Mouse (Mus musculus) embryonic fibroblast, embryonic 13.5 days (primary cell): ENCODE data around the gene Hoxb1. TPM values are rescaled to one million over a fixed set of nuclear protein-coding genes. Genes with fewer than 3 reads are reported as not detected.

Experiments
- H3K27ac ChIP-seq: 2 replicates; pipeline ENCODE4 v1.5.1; 2012; ENCODE audit warnings: low read length, control low read depth, inconsistent platforms; ENCODE audit not compliant: insufficient read depth
- H3K4me1 ChIP-seq: 2 replicates; pipeline ENCODE4 v1.6.1; 2011; ENCODE audit warnings: low read length; ENCODE audit not compliant: control insufficient read depth, insufficient read depth
- H3K4me3 ChIP-seq: 2 replicates; pipeline ENCODE4 v1.5.1; 2011; ENCODE audit warnings: mild to moderate bottlenecking, control low read depth, low read length; ENCODE audit not compliant: insufficient read depth
- CTCF ChIP-seq: IDR thresholded peaks from 2 replicates; pipeline ENCODE4 v1.5.1; 2011; ENCODE audit warnings: mild to moderate bottlenecking, control low read depth, low read length, moderate library complexity, borderline replicate concordance; ENCODE audit not compliant: insufficient read depth
- POLR2A ChIP-seq: IDR thresholded peaks from 2 replicates; pipeline ENCODE4 v1.6.1; 2011; ENCODE audit warnings: low read depth, mild to moderate bottlenecking, control low read depth, low read length, moderate library complexity
- polyA plus RNA-seq: library from polyadenylated mRNA; stranded (reverse); fragments of >200 nt; gene quantifications from 2 replicates; pipeline ENCODE4 v1.2.4, GENCODE M21; 2011; ENCODE audit warnings: low read depth; ENCODE audit not compliant: missing spikeins, insufficient read length

Gene Hoxb1
- polyA plus RNA-seq: not detected in 2 replicates

DNA sequence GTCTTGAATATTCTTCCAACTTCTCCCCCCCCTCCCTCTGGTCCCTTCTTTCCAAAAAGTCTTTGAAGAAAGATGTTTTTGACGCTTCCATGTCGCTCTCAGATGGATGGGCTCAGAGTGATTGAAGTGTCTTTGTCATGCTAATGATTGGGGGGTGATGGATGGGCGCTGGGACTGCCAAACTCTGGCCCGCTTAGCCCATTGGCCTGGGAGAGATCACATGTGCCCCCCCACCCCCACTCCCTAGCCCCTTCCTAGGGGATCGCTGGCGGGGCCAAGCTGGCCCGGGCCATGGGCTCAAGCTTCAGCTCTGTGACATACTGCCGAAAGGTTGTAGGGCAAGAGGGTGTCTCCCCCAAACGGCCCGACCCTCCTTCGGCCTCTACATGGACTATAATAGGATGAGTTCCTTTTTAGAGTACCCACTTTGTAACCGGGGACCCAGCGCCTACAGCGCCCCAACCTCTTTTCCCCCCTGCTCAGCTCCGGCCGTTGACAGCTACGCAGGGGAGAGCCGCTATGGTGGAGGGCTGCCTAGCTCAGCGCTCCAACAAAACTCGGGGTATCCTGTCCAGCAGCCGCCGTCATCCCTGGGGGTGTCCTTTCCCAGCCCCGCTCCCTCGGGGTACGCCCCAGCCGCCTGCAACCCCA, at the start of gene Hoxb1:
Gene Hoxb1 (plus strand): TSS at position 312 of the 651 bp plus-strand sequence.
- Histone ChIP-seq H3K27ac (no peak within 1 kb of the TSS), H3K4me1 (no peaks in the 10 kb centered on the region), H3K4me3 (no peak within 1 kb of the TSS)
- TF ChIP-seq CTCF: no peak
- TF ChIP-seq POLR2A: no peak

DNA sequence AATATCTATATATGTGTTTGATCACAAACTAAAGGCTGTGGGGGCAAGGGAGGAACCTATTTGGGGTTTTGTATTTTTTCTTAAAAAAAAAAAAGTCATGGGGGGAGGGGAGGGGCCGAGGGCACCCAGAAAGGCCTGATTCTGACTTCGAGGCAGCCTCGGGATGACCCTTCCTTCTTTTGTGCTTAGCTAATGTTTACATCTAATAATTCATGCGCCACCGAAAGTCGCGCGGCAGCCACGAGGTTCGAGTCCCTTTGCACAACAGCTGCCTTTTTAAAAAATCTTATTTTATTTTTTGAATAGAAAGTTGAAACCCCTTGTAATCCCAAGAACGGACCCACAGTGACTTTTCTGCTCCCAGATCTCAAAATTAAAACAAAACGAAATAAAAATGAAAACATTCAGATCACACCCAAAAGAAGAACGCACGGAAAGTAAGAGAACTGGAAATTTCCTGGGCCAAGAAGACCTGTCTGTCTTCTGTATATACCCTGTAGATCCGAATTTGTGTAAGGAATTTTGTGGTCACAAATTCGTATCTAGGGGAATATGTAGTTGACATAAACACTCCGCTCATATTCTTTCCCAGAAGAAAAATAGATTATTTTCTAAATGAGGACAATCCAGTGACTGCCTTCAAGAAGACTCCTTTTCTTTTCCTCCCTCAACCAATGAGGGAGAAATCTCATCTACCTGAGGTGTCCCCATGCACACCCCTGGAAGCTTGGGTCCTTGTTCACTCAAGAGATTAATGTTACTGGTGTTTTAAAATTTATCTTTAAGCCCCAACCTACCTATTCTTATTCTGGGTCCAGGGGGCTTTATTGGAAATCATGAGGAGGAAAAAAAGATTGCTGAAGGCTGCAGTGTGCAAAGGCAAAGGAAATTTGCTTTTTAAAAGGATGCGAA, 48.6 kb upstream of the Hoxb1 start:
- TF ChIP-seq POLR2A: no peak
- no peak overlapping the region for H3K4me3 ChIP-seq
- peak overlapping the region; percentile 77; the same call in 1 of the 2 replicates for H3K27ac ChIP-seq
- no peaks in the 10 kb centered on the region for H3K4me1 ChIP-seq

DNA sequence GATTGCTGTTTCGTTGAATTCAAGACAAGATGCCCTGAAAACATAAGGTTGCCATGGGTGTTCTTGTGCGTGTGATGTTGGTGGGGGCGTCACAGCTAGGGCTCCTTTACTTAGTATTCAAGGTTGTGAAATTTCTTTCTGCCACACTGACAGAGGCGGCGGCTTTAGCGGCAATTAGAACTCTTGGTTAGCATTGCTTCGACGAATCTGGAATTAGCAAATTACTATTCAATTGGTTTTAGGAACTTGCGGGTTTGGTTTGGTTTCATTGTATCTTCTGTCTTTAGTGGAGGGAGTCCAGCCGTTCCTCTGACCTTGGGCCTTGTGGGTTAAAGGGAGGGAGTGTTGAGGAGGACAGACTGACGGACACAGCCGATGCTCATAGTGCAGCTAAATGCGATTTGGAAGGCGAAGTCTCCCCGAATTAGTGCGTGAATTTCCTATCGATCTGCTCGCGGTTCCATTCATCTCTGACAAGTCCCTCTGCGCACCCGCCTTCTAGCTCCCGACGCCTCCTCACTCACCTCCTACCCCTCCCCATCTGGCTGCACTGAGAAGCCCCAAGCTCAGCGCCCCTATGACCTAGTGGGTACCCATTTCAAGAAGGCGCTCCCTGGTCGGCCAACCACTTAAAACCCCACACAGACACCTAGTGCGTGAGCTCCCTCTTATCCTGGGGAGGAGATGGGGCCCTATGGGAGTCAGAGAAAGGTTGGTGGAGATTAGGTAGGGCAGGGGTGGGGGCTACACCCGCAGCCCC, 47.8 kb upstream of the Hoxb1 start, which contains the start of gene Hoxb4:
Gene Hoxb4 (plus strand): TSS at position 660 of the 760 bp plus-strand sequence.
- peak within 1 kb of the TSS; percentile 93 for H3K27ac ChIP-seq
- H3K4me3 ChIP-seq: peak within 1 kb of the TSS; percentile 52
- TF ChIP-seq CTCF (no peak), POLR2A (no peak)
- no peaks in the 10 kb centered on the region for H3K4me1 ChIP-seq

DNA sequence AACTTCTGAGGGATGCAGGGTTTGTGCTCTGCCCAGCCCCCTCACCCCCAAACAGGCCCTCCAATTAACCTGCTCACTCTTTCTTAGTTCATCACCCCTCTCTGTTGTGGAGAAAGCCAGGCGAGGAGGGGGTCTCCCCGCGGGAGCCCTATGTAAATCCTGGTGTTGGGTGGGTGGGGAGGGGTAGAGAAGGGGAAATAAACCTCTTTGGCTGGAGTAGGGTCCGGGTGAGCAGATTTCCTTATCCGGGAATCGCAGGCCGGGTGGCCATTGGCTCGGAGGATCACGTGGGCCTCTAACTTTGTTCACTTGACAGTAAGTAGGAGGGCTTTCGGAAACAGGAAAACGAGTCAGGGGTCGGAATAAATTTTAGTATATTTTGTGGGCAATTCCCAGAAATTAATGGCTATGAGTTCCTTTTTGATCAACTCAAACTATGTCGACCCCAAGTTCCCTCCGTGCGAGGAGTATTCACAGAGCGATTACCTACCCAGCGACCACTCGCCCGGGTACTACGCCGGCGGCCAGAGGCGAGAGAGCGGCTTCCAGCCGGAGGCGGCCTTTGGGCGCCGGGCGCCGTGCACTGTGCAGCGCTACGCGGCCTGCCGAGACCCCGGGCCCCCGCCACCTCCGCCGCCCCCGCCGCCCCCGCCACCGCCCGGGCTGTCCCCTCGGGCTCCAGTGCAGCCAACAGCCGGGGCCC, 47.0 kb upstream of the Hoxb1 start:
- peak overlapping the region; percentile 52 for H3K4me3 ChIP-seq
- H3K4me1 ChIP-seq: no peaks in the 10 kb centered on the region
- no peak for TF ChIP-seq CTCF
- peak; percentile 33; the same call in 1 of the 2 replicates for TF ChIP-seq POLR2A
- H3K27ac ChIP-seq: peak overlapping the region; percentile 93

DNA sequence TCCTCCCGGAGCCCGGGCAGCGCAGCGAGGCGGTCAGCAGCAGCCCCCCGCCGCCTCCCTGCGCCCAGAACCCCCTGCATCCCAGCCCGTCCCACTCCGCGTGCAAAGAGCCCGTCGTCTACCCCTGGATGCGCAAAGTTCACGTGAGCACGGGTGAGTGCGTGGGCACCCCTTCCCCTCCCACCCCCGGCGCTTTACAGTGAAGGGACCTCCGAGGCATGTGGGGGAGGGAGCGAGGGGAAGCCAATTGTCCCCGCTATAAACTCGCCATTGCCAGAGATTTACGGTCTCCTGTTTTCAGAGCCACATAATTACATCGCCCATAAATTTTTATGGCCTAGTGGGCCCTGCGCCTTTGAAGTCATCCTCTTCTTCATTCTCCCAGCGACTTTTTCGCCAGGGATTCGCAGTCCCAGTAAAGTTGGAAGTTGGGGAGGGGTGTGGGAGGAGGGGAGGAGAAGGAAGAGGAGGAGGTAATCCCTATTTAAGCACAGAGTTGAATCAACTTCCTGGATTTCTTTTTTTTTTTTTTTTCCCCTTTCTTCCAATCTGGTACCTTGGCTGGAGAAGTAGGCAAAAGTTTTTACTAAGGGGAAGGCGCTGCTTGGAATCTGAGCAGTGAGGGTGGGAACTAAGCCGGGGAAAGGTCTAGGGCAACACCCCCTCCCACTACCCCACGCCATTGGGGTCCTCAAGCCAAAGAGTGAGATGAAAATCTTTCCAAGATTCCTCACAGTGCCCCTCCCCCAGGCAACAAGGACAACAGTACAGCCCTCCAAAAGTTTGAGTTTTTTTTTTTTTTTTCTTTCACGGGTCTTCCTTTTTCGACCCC, 46.3 kb upstream of the Hoxb1 start:
- Histone ChIP-seq H3K4me1 (no peaks in the 10 kb centered on the region), H3K27ac (peak overlapping the region; percentile 93), H3K4me3 (peak overlapping the region; percentile 46)
- no peak for TF ChIP-seq CTCF
- TF ChIP-seq POLR2A: peak; percentile 46

DNA sequence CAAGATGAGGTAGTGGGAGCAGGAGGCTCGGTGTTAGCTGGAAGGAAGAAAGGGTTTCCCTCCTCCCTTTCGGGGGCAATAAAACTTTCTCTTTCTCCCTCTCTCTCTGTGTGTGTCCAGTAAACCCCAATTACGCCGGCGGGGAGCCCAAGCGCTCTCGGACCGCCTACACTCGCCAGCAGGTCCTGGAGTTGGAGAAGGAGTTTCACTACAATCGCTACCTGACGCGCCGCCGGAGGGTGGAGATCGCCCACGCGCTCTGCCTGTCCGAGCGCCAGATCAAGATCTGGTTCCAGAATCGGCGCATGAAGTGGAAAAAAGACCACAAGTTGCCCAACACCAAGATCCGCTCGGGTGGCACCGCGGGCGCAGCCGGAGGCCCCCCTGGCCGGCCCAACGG, 45.6 kb upstream of the Hoxb1 start:
- peak overlapping the region; percentile 93 for H3K27ac ChIP-seq
- no peaks in the 10 kb centered on the region for H3K4me1 ChIP-seq
- TF ChIP-seq CTCF (no peak), POLR2A (no peak)
- H3K4me3 ChIP-seq: peak overlapping the region; percentile 46

DNA sequence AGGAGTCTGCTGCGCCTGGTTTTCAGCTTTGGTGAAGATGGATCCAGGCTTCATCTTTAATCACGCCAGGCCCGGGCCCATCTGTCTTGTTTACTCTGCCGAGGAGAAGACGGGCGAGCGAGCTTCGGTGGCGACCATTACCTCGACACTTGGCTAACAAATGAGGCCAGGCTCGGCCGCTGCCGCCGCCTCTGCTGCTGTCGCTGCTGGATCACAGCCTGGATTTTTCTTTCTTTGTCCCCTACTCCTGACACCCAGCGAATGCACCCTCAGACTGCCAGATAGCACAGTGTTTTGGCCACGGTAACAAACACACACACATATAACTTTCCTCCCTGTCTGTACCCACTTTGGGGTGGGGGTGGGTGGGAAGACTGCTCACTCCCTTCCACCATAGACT, 44.9 kb upstream of the Hoxb1 start:
- Histone ChIP-seq H3K27ac (peak overlapping the region; percentile 93; the same call in 1 of the 2 replicates), H3K4me1 (no peaks in the 10 kb centered on the region), H3K4me3 (peak overlapping the region; percentile 46; the same call in 1 of the 2 replicates)
- no peak for TF ChIP-seq POLR2A
- TF ChIP-seq CTCF: no peak

DNA sequence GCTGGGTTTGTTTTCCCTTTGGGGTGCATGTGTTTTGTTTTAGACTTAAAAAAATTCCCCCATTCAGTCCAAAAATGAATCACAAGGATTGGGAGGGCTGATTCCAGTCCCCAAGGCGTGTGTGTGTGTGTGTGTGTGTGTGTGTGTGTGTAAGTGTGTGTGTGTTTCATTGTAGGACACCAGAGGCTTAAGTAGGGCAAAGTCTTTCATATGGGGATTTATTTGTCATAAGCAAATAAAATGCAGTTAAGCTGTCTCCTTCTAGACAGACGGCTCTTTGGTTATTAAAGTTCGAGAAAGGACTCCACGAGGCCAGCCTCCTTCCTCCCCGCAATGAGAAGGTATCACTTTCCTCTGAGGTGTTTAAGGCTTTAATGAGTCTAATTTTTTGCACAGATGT, 43.7 kb upstream of the Hoxb1 start:
- TF ChIP-seq POLR2A: no peak
- no peak for TF ChIP-seq CTCF
- no peak overlapping the region for H3K4me3 ChIP-seq
- H3K27ac ChIP-seq: peak overlapping the region; percentile 70
- no peaks in the 10 kb centered on the region for H3K4me1 ChIP-seq

DNA sequence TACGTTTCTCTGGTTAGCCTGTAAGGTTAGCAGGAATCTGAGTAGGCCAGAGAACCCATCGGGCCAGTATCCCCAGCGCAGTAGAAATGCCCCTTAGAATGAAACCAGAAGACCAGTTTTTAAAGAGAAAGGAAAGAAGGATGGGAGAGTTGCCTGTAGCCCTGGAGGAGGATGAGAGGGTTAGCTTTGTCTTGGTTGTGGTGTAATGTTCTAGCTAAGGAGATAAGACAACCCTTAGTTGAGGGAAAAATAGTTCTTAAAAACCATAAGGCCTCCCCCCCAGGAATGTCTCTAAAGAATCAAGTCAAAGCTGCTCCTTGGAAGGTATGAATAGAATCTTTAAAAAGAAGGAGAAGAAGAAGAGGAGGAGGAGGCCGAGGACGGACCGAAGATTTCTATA, 42.8 kb upstream of the Hoxb1 start:
- Histone ChIP-seq H3K4me1 (no peaks in the 10 kb centered on the region), H3K4me3 (no peak overlapping the region), H3K27ac (peak overlapping the region; percentile 70; the same call in 1 of the 2 replicates)

More for the DNA sequence above, 42.8 kb upstream of the Hoxb1 start:
- TF ChIP-seq CTCF (no peak), POLR2A (no peak)
